10 mouse cellular contexts compared by ENCODE assay signal in the genomic region with DNA sequence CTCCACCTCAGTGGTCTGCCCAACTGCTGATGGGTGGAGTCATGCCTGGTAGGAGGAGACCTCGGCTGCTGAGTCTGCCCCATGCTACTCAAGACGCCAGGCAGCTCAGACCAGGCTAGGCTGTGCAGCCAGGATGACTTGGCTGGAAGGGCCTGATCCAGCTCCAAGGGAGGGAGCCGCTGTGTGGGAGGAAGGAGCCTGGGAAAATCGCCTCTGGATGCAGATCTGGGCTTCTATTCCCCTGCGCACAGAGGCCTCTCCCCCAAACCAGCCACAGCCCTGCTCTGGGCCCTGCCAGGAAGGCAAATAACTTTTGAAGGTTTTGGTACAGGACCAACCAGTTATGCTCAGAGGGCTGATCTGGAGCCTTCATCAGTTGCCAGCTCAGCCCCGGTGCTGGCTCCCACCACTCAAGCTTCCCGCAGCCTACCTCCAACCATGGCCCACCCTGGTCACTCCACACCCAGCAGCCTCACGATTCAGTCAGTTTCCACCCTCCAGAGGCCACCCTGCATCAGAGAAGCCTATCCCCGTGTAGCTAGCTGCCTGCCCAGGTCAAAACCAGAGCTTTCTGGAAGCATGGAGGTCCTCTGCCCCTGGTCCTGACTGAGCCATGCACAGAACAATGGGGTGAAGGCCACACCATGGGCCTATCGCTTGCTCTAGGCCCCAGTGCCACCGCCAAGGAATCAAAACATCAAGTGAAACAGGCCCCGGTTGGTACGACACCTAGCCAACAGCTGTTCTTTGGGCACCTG. TPM values are rescaled to one million over a fixed set of nuclear protein-coding genes. Genes with fewer than 3 reads are reported as not detected.
DNase-seq lines count a peak whose midpoint lies in the region; ATAC-seq lines count a peak whose summit lies in the region.
"Had no signal": no experiment of that assay in that cellular context is flagged by ENCODE, and none has a peak within 500 bp of the region (broad histone marks: within the 10 kb centered on the region; RNA-seq: fewer than 3 reads in every experiment).

No protein-coding gene starts in this region.

- H3K27me3 ChIP-seq in limb, embryonic 10.5 days (ENCODE audit: low read depth, poor library complexity, severe bottlenecking) = no peaks in the 10 kb centered on the region
- 0 out of 2 replicates have a peak, but pooled peaks cover 2% of the 10 kb centered on the region for H3K27me3 ChIP-seq in hindbrain, embryonic 10.5 days (ENCODE audit: insufficient read depth, poor library complexity, severe bottlenecking)
- H3K27me3 ChIP-seq: CH12.LX; neural tube, embryonic 12.5 days had no signal

- H3K36me3 ChIP-seq in limb, embryonic 10.5 days = peaks cover 60% of the 10 kb centered on the region
- H3K36me3 ChIP-seq in hindbrain, embryonic 10.5 days = peaks cover 52% of the 10 kb centered on the region

- H3K9me3 ChIP-seq in limb, embryonic 10.5 days (replicated peaks) = no peaks in the 10 kb centered on the region
- H3K9me3 ChIP-seq in hindbrain, embryonic 10.5 days = no peaks in the 10 kb centered on the region
- H3K9me3 ChIP-seq: neural tube, embryonic 12.5 days had no signal

- peak; percentile 46; the same call in 1 of the 2 replicates for ATAC-seq in frontal cortex, adult (ENCODE audit: low TSS enrichment)

- H3K4me1 ChIP-seq in limb, embryonic 10.5 days = peaks cover 31% of the 10 kb centered on the region
- H3K4me1 ChIP-seq in hindbrain, embryonic 10.5 days (replicated peaks) = peaks cover 7% of the 10 kb centered on the region
- H3K4me1 ChIP-seq: neural tube, embryonic 12.5 days had no signal

- WGBS in limb, embryonic 10.5 days = 81% methylated on average over 13 of the region's 13 CpGs
- WGBS in hindbrain, embryonic 10.5 days = 82% methylated on average over 13 of the region's 13 CpGs

- DNase-seq in frontal cortex, postnatal 14 days (ENCODE audit: low spot score in 2 of 2) = no peak
- DNase-seq in urinary bladder, adult 18-20 months (ENCODE audit: low spot score in 2 of 2) = peak; percentile 19 to 66
- DNase-seq in urinary bladder, postnatal 10 days (ENCODE audit: low spot score) = no peak
- no peak for DNase-seq in limb, embryonic 10.5 days (ENCODE audit: low spot score)
- peak; percentile 66 to 74 for DNase-seq in urinary bladder, postnatal 4 days (ENCODE audit: low spot score in 2 of 2)
- no peak for DNase-seq in right cerebral cortex, postnatal 4 days
- DNase-seq in hindbrain, embryonic 10.5 days (ENCODE audit: low spot score) = no peak

- no peak overlapping the region for H3K4me3 ChIP-seq in limb, embryonic 10.5 days
- H3K4me3 ChIP-seq in hindbrain, embryonic 10.5 days = no peak overlapping the region
- H3K4me3 ChIP-seq: neural tube, embryonic 12.5 days had no signal

- H3K27ac ChIP-seq in limb, embryonic 10.5 days = 0 out of 2 replicates have a peak overlapping the region, but pooled peaks have one; percentile 6
- no peak overlapping the region for H3K27ac ChIP-seq in hindbrain, embryonic 10.5 days
- H3K27ac ChIP-seq: neural tube, embryonic 12.5 days had no signal

RNA-seq across cellular contexts. Expression of a gene that starts 14.1 kb away (rescaled TPM):
- 7.7 and 10.0 TPM in 2 replicates for polyA plus RNA-seq in limb, embryonic 10.5 days (2016; fragmentation: Nextera tagmentation; extraction: Ambion mirVana)
- polyA plus RNA-seq in hindbrain, embryonic 10.5 days (2016; fragmentation: Nextera tagmentation; extraction: Ambion mirVana) = 14.5 and 20.5 TPM in 2 replicates

RNA-seq across cellular contexts. Expression of a gene that starts 19.1 kb away (rescaled TPM):
- polyA plus RNA-seq in limb, embryonic 10.5 days (2016; fragmentation: Nextera tagmentation; extraction: Ambion mirVana) = 184 and 192 TPM in 2 replicates
- 148 and 151 TPM in 2 replicates for polyA plus RNA-seq in hindbrain, embryonic 10.5 days (2016; fragmentation: Nextera tagmentation; extraction: Ambion mirVana)

RNA-seq across cellular contexts. Expression of a gene that starts 23.4 kb away (rescaled TPM):
- 37.7 and 39.2 TPM in 2 replicates for polyA plus RNA-seq in limb, embryonic 10.5 days (2016; fragmentation: Nextera tagmentation; extraction: Ambion mirVana)
- polyA plus RNA-seq in hindbrain, embryonic 10.5 days (2016; fragmentation: Nextera tagmentation; extraction: Ambion mirVana) = 38.7 and 38.9 TPM in 2 replicates

RNA-seq across cellular contexts. Expression of a gene that starts 30.9 kb away (rescaled TPM):
- polyA plus RNA-seq in limb, embryonic 10.5 days (2016; fragmentation: Nextera tagmentation; extraction: Ambion mirVana) = 31.8 and 40.6 TPM in 2 replicates
- 32.6 and 37.8 TPM in 2 replicates for polyA plus RNA-seq in hindbrain, embryonic 10.5 days (2016; fragmentation: Nextera tagmentation; extraction: Ambion mirVana)

Comparison
In these comparisons a context has a peak if more than half of its experiments do, and no peak if none do; other contexts are left out.
1. DNase-seq: peak in urinary bladder, adult 18-20 months (2 of 2) and urinary bladder, postnatal 4 days (2 of 2); none in frontal cortex, postnatal 14 days (0 of 2), urinary bladder, postnatal 10 days (single experiment), limb, embryonic 10.5 days (single experiment), right cerebral cortex, postnatal 4 days (single experiment) and hindbrain, embryonic 10.5 days (single experiment).